Mouse (Mus musculus): ENCODE data around the gene Cdkal1. TPM values are rescaled to one million over a fixed set of nuclear protein-coding genes. Genes with fewer than 3 reads are reported as not detected.
A peak's percentile ranks its signal among the peaks of the same experiment; 100 is the strongest.

Cdkal1 gene
- total and polyA plus RNA-seq, 3 experiments, result 8.7 to 13.7 (median 9.5) TPM

- no peak for TF ChIP-seq ZNF384 (IDR thresholded peaks at IDR 0.05; ENCODE audit: low read depth, low read length)
- no peak for TF ChIP-seq NELFE (IDR thresholded peaks at IDR 0.05; ENCODE audit: low read depth, low read length)
- TF ChIP-seq GABPA (IDR thresholded peaks at IDR 0.05; ENCODE audit: insufficient replicate concordance, low read depth, low read length), result no peak
- TF ChIP-seq ZKSCAN1 (IDR thresholded peaks at IDR 0.05; ENCODE audit: borderline replicate concordance, low read depth, low read length), result no peak
- no peak for TF ChIP-seq UBTF (IDR thresholded peaks at IDR 0.05; ENCODE audit: low read depth, low read length)
- no peak for TF ChIP-seq ZC3H11A (IDR thresholded peaks at IDR 0.05; ENCODE audit: low read depth, low read length)
- TF ChIP-seq RAD21 (IDR thresholded peaks at IDR 0.05; ENCODE audit: low read depth, low read length), result no peak
- TF ChIP-seq MXI1 (IDR thresholded peaks at IDR 0.05; ENCODE audit: low read depth, low read length), result no peak
- TF ChIP-seq USF2 (conservative IDR thresholded peaks at IDR 0.05; ENCODE audit: low read depth, low read length), result peak; percentile 56
- no peak for TF ChIP-seq E2F4 (IDR thresholded peaks at IDR 0.05; ENCODE audit: insufficient replicate concordance, low read depth, low read length)
- no peak for TF ChIP-seq JUN (IDR thresholded peaks at IDR 0.05; ENCODE audit: insufficient read depth, low read depth, low read length)
- no peak for TF ChIP-seq JUND (conservative IDR thresholded peaks at IDR 0.05; ENCODE audit: low read depth, low read length)
- TF ChIP-seq CHD2 (IDR thresholded peaks at IDR 0.05; ENCODE audit: low read length), result no peak
- TF ChIP-seq TBP (conservative IDR thresholded peaks at IDR 0.05; ENCODE audit: low read depth, low read length), result no peak
These were observed 274.7 kb downstream of the Cdkal1 start (continued) for GRCm38 (mm10) chr13:29580780-29581179.

- peak; percentile 42 for DNase-seq (ENCODE audit: extremely low read depth)
- TF ChIP-seq MEF2A (IDR thresholded peaks at IDR 0.05; ENCODE audit: borderline replicate concordance, low read depth, low read length) (peak; percentile 76; the same call in 1 of the 2 replicates), ETS1 (conservative IDR thresholded peaks at IDR 0.05; ENCODE audit: low read depth, low read length) (peak; percentile 57; the same call in 1 of the 2 replicates), USF2 (conservative IDR thresholded peaks at IDR 0.05; ENCODE audit: low read depth, low read length) (no peak), TCF12 (IDR thresholded peaks at IDR 0.05; ENCODE audit: low read depth, low read length) (peak; percentile 11; the same call in 1 of the 2 replicates), POLR2A (IDR thresholded peaks at IDR 0.05; ENCODE audit: low read depth, low read length) (no peak), KAT2A (IDR thresholded peaks at IDR 0.05; ENCODE audit: insufficient replicate concordance, low read length) (no peak)
- H3K9ac ChIP-seq (ENCODE audit: insufficient read depth, low read depth), result peak overlapping the region; percentile 71; the same call in 1 of the 2 replicates
- peak overlapping the region; percentile 80 for H3K4me2 ChIP-seq (ENCODE audit: insufficient read depth, low read depth, poor library complexity, severe bottlenecking)
- H3K9me3 ChIP-seq (replicated peaks; ENCODE audit: low read length), result peaks cover 2% of the 10 kb centered on the region
- dilution Hi-C loops (cut with MboI; ENCODE audit: extremely low pct_ligation_motif_present, extremely low pct_unique_long_range_greater_than_20kb, low sequenced_read_pairs), result no loop called here
- in situ Hi-C loops (cut with MboI; ENCODE audit: low pct_ligation_motif_present, low pct_unique_long_range_greater_than_20kb, low sequenced_read_pairs), result loop anchor here (10.0 kb wide), 1 partner anchor 85 kb away; no protein-coding TSS in a partner anchor
- H3K36me3 ChIP-seq (replicated peaks in 1 of 2; ENCODE audit: control insufficient read depth in 1 of 2, insufficient read depth in 1 of 2, low read length in 1 of 2), result peaks cover 0 to 10% of the 10 kb centered on the region in 2 experiments
- peaks cover 34 to 63% of the 10 kb centered on the region in 2 experiments for H3K4me1 ChIP-seq (ENCODE audit: control insufficient read depth in 1 of 2, insufficient read depth in 2 of 2)
- H3K4me3 ChIP-seq (replicated peaks in 1 of 3; ENCODE audit: low read depth in 2 of 3, low read length in 2 of 3, poor library complexity in 1 of 3), result no peak overlapping the region
- no peaks in the 10 kb centered on the region for H3K79me2 ChIP-seq (replicated peaks; ENCODE audit: control insufficient read depth, extremely low read depth, insufficient read depth, poor library complexity, severe bottlenecking)
- no peaks in the 10 kb centered on the region for H3K27me3 ChIP-seq (replicated peaks)
- H3K27ac ChIP-seq (ENCODE audit: insufficient read depth, low read depth), result peak overlapping the region; percentile 94; the same call in 1 of the 2 replicates
These were observed 275.5 kb downstream of the Cdkal1 start for GRCm38 (mm10) chr13:29580009-29580408.
